Comparison of ENCODE assay signal across 9 mouse cellular contexts in the genomic region with DNA sequence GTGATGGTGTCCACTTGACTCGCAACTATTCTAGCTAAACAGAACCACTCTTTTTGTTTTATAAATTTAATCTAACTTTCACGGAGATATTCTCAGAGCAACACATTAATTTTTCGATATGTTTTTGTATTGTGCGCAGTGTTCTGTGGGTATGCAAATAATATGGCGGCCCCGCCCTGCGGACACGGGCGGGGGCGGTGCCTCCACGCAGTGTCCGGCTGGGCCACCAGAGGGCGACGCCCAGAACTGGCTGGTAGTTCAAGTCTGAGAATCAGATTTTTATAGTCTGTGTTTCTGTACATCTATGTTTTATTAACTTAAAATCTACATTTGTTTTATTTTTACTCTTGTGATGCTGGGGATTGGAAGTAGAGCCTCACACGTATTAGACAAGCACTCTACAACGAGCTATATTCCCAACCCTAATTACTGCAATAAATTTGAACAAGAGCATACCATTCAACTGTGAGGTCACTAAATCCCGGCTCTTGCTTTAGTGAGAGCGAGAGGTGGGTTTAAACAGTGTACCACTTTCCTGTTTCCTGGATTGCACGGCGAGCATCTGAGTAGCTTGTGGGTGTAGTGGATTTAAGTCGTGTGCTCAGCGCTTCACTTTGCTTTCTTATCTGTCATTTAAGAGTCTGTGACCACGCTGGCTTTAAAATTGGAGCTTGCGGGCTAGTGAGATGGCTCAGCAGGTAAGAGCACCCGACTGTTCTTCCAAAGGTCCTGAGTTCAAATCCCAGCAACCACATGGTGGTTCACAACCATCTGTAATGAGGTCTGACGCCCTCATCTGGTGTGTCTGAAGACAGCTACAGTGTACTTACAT. TPM values are rescaled to one million over a fixed set of nuclear protein-coding genes. Genes with fewer than 3 reads are reported as not detected.
DNase-seq lines count a peak whose midpoint lies in the region; ATAC-seq lines count a peak whose summit lies in the region.
"Had no signal": no experiment of that assay in that cellular context is flagged by ENCODE, and none has a peak within 500 bp of the region (broad histone marks: within the 10 kb centered on the region; RNA-seq: fewer than 3 reads in every experiment).

No protein-coding gene starts in this region.

- no peaks in the 10 kb centered on the region for H3K27me3 ChIP-seq in forebrain, embryonic 10.5 days (ENCODE audit: poor library complexity, severe bottlenecking)
- H3K27me3 ChIP-seq in heart, embryonic 15.5 days: no peaks in the 10 kb centered on the region
- H3K27me3 ChIP-seq in liver, embryonic 13.5 days: no peaks in the 10 kb centered on the region
- no peaks in the 10 kb centered on the region for H3K27me3 ChIP-seq in stomach, embryonic 14.5 days (ENCODE audit: control insufficient read depth, insufficient read depth, low read length)

- peak overlapping the region; percentile 42 for H3K4me2 ChIP-seq in heart, embryonic 15.5 days
- peak overlapping the region; percentile 50 for H3K4me2 ChIP-seq in liver, embryonic 13.5 days
- peak overlapping the region; percentile 16; the same call in 1 of the 2 replicates for H3K4me2 ChIP-seq in stomach, embryonic 14.5 days (replicated peaks; ENCODE audit: low read depth, low read length)

- peak overlapping the region; percentile 46; the same call in 1 of the 2 replicates for H3K9ac ChIP-seq in heart, embryonic 15.5 days
- H3K9ac ChIP-seq in liver, embryonic 13.5 days: peak overlapping the region; percentile 59
- 0 out of 2 replicates have a peak overlapping the region, but pooled peaks have one; percentile 6 for H3K9ac ChIP-seq in stomach, embryonic 14.5 days (replicated peaks; ENCODE audit: low read depth, low read length)

- peak; percentile 72 for ATAC-seq in CD4-positive, CD25-positive, alpha-beta regulatory T cell, adult 4 months
- ATAC-seq in heart, embryonic 15.5 days (replicated peaks; ENCODE audit: insufficient number of reproducible peaks, insufficient read depth, low FRiP score, low read depth): peak; percentile 75
- peak; percentile 53 for ATAC-seq in liver, embryonic 13.5 days (ENCODE audit: low read depth)
- ATAC-seq in stomach, embryonic 14.5 days (ENCODE audit: insufficient number of reproducible peaks, insufficient read depth, low FRiP score, low read depth): peak; percentile 84

- WGBS in forebrain, embryonic 10.5 days: 23% methylated on average over 26 of the region's 26 CpGs
- 11% methylated on average over 26 of the region's 26 CpGs for WGBS in heart, embryonic 15.5 days
- 10% methylated on average over 26 of the region's 26 CpGs for WGBS in liver, embryonic 13.5 days (ENCODE audit: insufficient replicate concordance)
- 17% methylated on average over 26 of the region's 26 CpGs for WGBS in stomach, embryonic 14.5 days

- H3K27ac ChIP-seq in brown adipose tissue, adult 24 weeks (replicated peaks; ENCODE audit: low read depth, low read length): peak overlapping the region; percentile 74; the same call in 1 of the 2 replicates
- peak overlapping the region; percentile 95 for H3K27ac ChIP-seq in forebrain, embryonic 10.5 days
- peak overlapping the region; percentile 96 for H3K27ac ChIP-seq in heart, embryonic 15.5 days
- peak overlapping the region; percentile 96 for H3K27ac ChIP-seq in liver, embryonic 13.5 days
- H3K27ac ChIP-seq in stomach, embryonic 14.5 days (ENCODE audit: low read length): peak overlapping the region; percentile 74

- no peaks in the 10 kb centered on the region for H3K36me3 ChIP-seq in forebrain, embryonic 10.5 days (replicated peaks)
- no peaks in the 10 kb centered on the region for H3K36me3 ChIP-seq in heart, embryonic 15.5 days
- H3K36me3 ChIP-seq in liver, embryonic 13.5 days: no peaks in the 10 kb centered on the region
- H3K36me3 ChIP-seq in stomach, embryonic 14.5 days (ENCODE audit: control insufficient read depth, insufficient read depth, low read length): no peaks in the 10 kb centered on the region

- no peaks in the 10 kb centered on the region for H3K9me3 ChIP-seq in forebrain, embryonic 10.5 days
- no peaks in the 10 kb centered on the region for H3K9me3 ChIP-seq in heart, embryonic 15.5 days (replicated peaks)
- H3K9me3 ChIP-seq in liver, embryonic 13.5 days (replicated peaks): no peaks in the 10 kb centered on the region
- no peaks in the 10 kb centered on the region for H3K9me3 ChIP-seq in stomach, embryonic 14.5 days (ENCODE audit: control insufficient read depth, low read depth, low read length)

- H3K4me3 ChIP-seq in brown adipose tissue, adult 24 weeks (ENCODE audit: insufficient read depth, low read depth, low read length): peak overlapping the region; percentile 8; the same call in 1 of the 2 replicates
- peak overlapping the region; percentile 22 for H3K4me3 ChIP-seq in forebrain, embryonic 10.5 days
- peak overlapping the region; percentile 18; the same call in 1 of the 2 replicates for H3K4me3 ChIP-seq in heart, embryonic 15.5 days
- H3K4me3 ChIP-seq in liver, embryonic 13.5 days (replicated peaks): no peak overlapping the region
- no peak overlapping the region for H3K4me3 ChIP-seq in stomach, embryonic 14.5 days (ENCODE audit: low read depth, low read length)

- peak; percentile 84 for DNase-seq in forebrain, embryonic 10.5 days (ENCODE audit: extremely low spot score, low spot score)
- peak; percentile 96 for DNase-seq in kidney, postnatal 14 days
- DNase-seq in liver, embryonic 13.5 days: peak; percentile 90
- peak; percentile 93 to 95 for DNase-seq in natural killer cell, adult 2 months (ENCODE audit: low spot score in 2 of 2)

- peaks cover 26% of the 10 kb centered on the region for H3K4me1 ChIP-seq in brown adipose tissue, adult 24 weeks (ENCODE audit: control insufficient read depth, insufficient read depth, insufficient read length, low read length)
- peaks cover 64% of the 10 kb centered on the region for H3K4me1 ChIP-seq in forebrain, embryonic 10.5 days
- H3K4me1 ChIP-seq in heart, embryonic 15.5 days (replicated peaks): peaks cover 29% of the 10 kb centered on the region
- H3K4me1 ChIP-seq in liver, embryonic 13.5 days (replicated peaks): peaks cover 89% of the 10 kb centered on the region
- H3K4me1 ChIP-seq in stomach, embryonic 14.5 days (ENCODE audit: control insufficient read depth, insufficient read depth, low read length): peaks cover 20% of the 10 kb centered on the region

RNA-seq across cellular contexts. Expression of gene Parp16, which starts 1.8 kb away (rescaled TPM):
- 1 to 10 TPM; 6.4 to 7.5 TPM for polyA plus RNA-seq in CD4-positive, CD25-positive, alpha-beta regulatory T cell, adult 4 months (2017; shearing (Covaris generic))
- 11.9 and 16.2 TPM in 2 replicates for polyA plus RNA-seq in brown adipose tissue, adult 24 weeks (2012; ENCODE audit: insufficient read depth, insufficient read length, missing spikeins)
- polyA plus RNA-seq in forebrain, embryonic 10.5 days (2016; fragmentation: Nextera tagmentation; extraction: Ambion mirVana): 7.0 and 8.5 TPM in 2 replicates
- polyA plus RNA-seq in heart, embryonic 15.5 days (2015; fragmentation: Nextera tagmentation; extraction: Ambion mirVana): 5.3 and 5.8 TPM in 2 replicates
- polyA plus RNA-seq in liver, embryonic 13.5 days (2015; fragmentation: Nextera tagmentation; extraction: Ambion mirVana): 8.2 and 9.2 TPM in 2 replicates
- 6.0 and 6.4 TPM in 2 replicates for polyA plus RNA-seq in stomach, embryonic 14.5 days (2014; fragmentation: Nextera tagmentation; extraction: Ambion mirVana)

RNA-seq across cellular contexts. Expression of gene Igdcc3, which starts 56.0 kb away (rescaled TPM):
- polyA plus RNA-seq in CD4-positive, CD25-positive, alpha-beta regulatory T cell, adult 4 months (2017; shearing (Covaris generic)): not detected
- polyA plus RNA-seq in brown adipose tissue, adult 24 weeks (2012; ENCODE audit: insufficient read depth, insufficient read length, missing spikeins): not detected in 2 replicates
- polyA plus RNA-seq in forebrain, embryonic 10.5 days (2016; fragmentation: Nextera tagmentation; extraction: Ambion mirVana): 208 and 246 TPM in 2 replicates
- 0.19 and 0.71 TPM in 2 replicates for polyA plus RNA-seq in heart, embryonic 15.5 days (2015; fragmentation: Nextera tagmentation; extraction: Ambion mirVana)
- polyA plus RNA-seq in liver, embryonic 13.5 days (2015; fragmentation: Nextera tagmentation; extraction: Ambion mirVana): 0.15 TPM in 2 replicates
- polyA plus RNA-seq in stomach, embryonic 14.5 days (2014; fragmentation: Nextera tagmentation; extraction: Ambion mirVana): 2.0 and 2.7 TPM in 2 replicates
- polyA plus RNA-seq: large intestine, adult 2 months had no signal

Comparison
In these comparisons a context has a peak if more than half of its experiments do, and no peak if none do; other contexts are left out.
1. H3K4me3 ChIP-seq: peak in brown adipose tissue, adult 24 weeks (single experiment), forebrain, embryonic 10.5 days (single experiment) and heart, embryonic 15.5 days (single experiment); none in liver, embryonic 13.5 days (single experiment) and stomach, embryonic 14.5 days (single experiment).
2. H3K9ac ChIP-seq: peak in every context shown above with its lines; median percentile 59 in liver, embryonic 13.5 days; 46 in heart, embryonic 15.5 days; 6 in stomach, embryonic 14.5 days.
3. RNA of gene Igdcc3, which starts 56.0 kb away (polyA plus RNA-seq): 208 to 246 TPM in forebrain, embryonic 10.5 days; 2.0 to 2.7 TPM in stomach, embryonic 14.5 days, 0.19 to 0.71 TPM in heart, embryonic 15.5 days, 0.15 TPM in liver, embryonic 13.5 days, not detected in CD4-positive, CD25-positive, alpha-beta regulatory T cell, adult 4 months and not detected in brown adipose tissue, adult 24 weeks; every median in the first group is over 10 times any median in the second.
4. Peak in every context shown above with its lines, with median percentiles within 50 percentile points of each other: ATAC-seq, H3K27ac ChIP-seq, DNase-seq and H3K4me2 ChIP-seq.